Mouse (Mus musculus) forebrain, embryonic 15.5 days (tissue): ENCODE measurements at regions not wholly inside any gene's neighbourhood (a gene's known extent, or its start where the extent isn't known, plus 50 kb on each side); places are given as distances from the start of the nearest gene placed in this dataset.

ENCODE experiments used
- ATAC-seq: fragments of 200-750 bp; cut with Nextera tagmentation; replicated peaks from 2 replicates; pipeline ENCODE4 v1.8.0; 2017; ENCODE audit warnings: mild to moderate bottlenecking, moderate TSS enrichment, moderate library complexity
- H3K27ac ChIP-seq: fragments of 300-500 bp; sonication (generic); replicated peaks from 2 replicates; pipeline ENCODE4 v1.5.1; 2015; ENCODE audit warnings: mild to moderate bottlenecking, inconsistent platforms
- H3K27me3 ChIP-seq: fragments of 300-500 bp; sonication (generic); 2 replicates; pipeline ENCODE4 v1.6.1; 2015; ENCODE audit warnings: inconsistent platforms
- H3K36me3 ChIP-seq: fragments of 300-500 bp; sonication (generic); 2 replicates; pipeline ENCODE4 v1.6.1; 2015; ENCODE audit warnings: mild to moderate bottlenecking, inconsistent platforms
- H3K4me1 ChIP-seq: fragments of 300-500 bp; sonication (generic); 2 replicates; pipeline ENCODE4 v1.6.1; 2015; ENCODE audit warnings: inconsistent platforms
- H3K4me2 ChIP-seq: fragments of 300-500 bp; sonication (generic); replicated peaks from 2 replicates; pipeline ENCODE4 v1.6.1; 2015; ENCODE audit warnings: mild to moderate bottlenecking, inconsistent platforms
- H3K4me3 ChIP-seq: fragments of 300-500 bp; sonication (generic); 2 replicates; pipeline ENCODE4 v1.5.1; 2015; ENCODE audit warnings: mild to moderate bottlenecking, inconsistent platforms
- H3K9ac ChIP-seq: fragments of 300-500 bp; sonication (generic); replicated peaks from 2 replicates; pipeline ENCODE4 v1.6.1; 2015; ENCODE audit warnings: mild to moderate bottlenecking, inconsistent platforms
- H3K9me3 ChIP-seq: fragments of 300-500 bp; sonication (generic); 2 replicates; pipeline ENCODE4 v1.6.1; 2016; ENCODE audit warnings: inconsistent platforms
- WGBS: fragments of 180-500 bp; shearing (Covaris S2); methylation state at CpG from one replicate; pipeline ENCODE4 v1.1.7; 2015; ENCODE audit warnings: mixed read lengths; 5-methylcytosine and 5-hydroxymethylcytosine counted together

DNA sequence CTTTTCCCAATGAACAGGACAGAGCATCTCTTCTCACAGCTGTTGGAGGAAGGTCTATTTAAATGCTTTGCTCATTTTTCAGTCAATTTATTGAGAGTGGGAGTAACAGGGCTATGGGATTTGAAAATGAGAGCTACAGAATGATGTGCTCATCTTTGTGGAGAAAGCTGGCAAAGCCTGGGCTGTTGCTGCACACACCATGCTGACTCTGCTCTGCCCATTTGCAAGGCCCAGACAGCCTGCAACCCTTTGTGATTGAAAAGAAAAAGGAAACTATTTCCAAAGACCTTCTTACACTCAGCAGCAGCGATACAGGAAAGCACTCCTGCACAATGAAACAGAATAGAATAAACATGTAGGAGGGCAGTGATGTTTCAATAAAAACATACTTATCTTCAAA, 231.5 kb upstream of the B3gat1 start:
- no peak overlapping the region for H3K27ac ChIP-seq
- WGBS = 47% methylated on average over 1 of the region's 1 CpGs

DNA sequence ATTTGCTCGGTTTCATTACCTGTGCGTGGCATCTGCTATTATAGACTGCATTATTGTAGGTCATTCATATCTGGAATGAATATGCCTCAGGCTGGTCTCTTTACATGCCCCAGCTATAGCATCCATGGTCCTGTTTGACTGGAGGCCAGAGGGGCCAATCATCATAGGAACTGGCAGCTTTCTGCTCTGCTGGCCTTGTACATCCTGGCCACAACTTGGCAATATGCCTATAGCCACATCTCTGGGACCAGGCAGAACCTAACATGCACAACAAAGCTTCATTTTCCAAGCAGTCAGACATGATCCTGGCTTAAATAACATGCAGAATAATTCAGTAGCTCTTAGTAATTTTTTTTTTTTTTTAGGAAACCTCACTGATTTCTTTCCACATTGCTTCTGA, 227.6 kb upstream of the B3gat1 start:
- H3K4me3 ChIP-seq = no peak overlapping the region
- H3K27ac ChIP-seq = no peak overlapping the region
- no peaks in the 10 kb centered on the region for H3K9me3 ChIP-seq
- no peaks in the 10 kb centered on the region for H3K27me3 ChIP-seq
- H3K4me2 ChIP-seq = no peak overlapping the region
- WGBS = 91% methylated on average over 2 of the region's 2 CpGs
- ATAC-seq = no peak
- no peaks in the 10 kb centered on the region for H3K4me1 ChIP-seq
- no peak overlapping the region for H3K9ac ChIP-seq
- H3K36me3 ChIP-seq = no peaks in the 10 kb centered on the region

More for the DNA sequence above, 231.5 kb upstream of the B3gat1 start:
- Histone ChIP-seq H3K36me3 (no peaks in the 10 kb centered on the region), H3K4me1 (no peaks in the 10 kb centered on the region), H3K4me2 (no peak overlapping the region), H3K9me3 (no peaks in the 10 kb centered on the region), H3K9ac (no peak overlapping the region), H3K4me3 (no peak overlapping the region), H3K27me3 (no peaks in the 10 kb centered on the region)
- no peak for ATAC-seq

DNA sequence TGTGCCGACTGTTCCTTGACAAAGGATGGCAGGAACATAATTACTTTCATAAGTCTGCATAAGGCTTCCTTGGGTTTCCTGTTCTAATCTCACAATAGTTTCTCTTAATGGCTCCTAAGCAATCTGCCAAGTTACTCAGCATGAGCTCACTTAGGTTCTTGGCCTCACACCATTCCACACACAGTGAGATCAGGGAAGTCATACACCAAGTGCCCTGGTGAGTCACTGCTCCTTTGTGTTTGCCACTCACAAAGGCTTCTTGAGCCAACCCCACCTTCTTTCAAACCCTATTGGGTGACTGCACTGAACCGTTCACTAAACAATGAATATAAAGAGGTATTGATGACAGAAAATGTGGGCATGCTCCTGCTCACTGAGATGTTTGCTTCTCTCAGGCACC, 214.9 kb upstream of the B3gat1 start:
- Histone ChIP-seq H3K9ac (no peak overlapping the region), H3K4me1 (peaks cover 22% of the 10 kb centered on the region), H3K36me3 (no peaks in the 10 kb centered on the region), H3K4me2 (no peak overlapping the region), H3K4me3 (no peak overlapping the region), H3K27ac (no peak overlapping the region), H3K27me3 (no peaks in the 10 kb centered on the region), H3K9me3 (no peaks in the 10 kb centered on the region)
- WGBS = 10% methylated on average over 2 of the region's 2 CpGs
- peak; percentile 82 for ATAC-seq

DNA sequence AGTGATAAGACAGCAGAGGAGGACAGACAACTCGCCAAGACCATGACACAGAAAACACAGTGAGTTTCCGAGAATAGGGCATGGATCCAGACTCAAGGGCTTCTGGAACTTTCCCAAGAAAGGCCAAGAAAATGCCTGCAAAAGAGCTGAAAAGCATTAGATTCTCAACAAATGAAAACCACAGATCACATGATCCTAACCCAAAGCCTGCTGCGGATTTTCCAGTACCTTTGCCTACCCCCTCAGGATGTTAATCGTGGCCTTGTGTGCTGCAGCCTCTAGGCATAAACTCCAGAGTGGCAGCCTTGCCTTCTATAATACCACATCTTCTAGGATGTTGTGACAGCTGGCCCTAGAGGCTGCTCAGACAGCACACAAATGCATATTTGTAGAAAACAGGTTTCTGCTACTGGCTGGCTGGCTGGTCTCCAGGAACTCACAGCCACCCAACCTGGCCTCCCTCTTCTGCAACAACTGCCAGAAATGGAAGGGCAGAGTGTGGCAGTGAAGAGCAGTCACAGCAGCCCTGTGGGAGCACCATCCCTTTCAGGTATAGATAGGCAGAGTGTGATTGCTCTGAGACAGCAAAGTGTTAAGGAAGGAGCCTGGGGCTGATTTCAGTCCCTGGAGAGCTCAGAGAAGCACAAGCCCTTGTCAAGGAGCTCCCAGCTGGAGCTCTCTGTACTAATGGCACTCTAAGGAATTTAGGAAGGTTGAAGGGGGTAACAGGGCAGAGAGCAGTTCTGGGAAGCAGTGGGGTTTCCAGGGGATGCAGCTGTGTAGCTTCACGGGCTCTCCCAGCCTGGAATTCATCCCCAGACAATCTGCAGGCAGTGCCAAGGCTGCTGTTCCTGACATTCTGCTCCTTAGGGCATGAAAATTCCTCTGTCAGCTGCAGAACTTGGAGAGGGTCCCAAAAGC, 213.7 kb upstream of the B3gat1 start:
- Histone ChIP-seq H3K4me2 (no peak overlapping the region), H3K36me3 (no peaks in the 10 kb centered on the region), H3K9me3 (no peaks in the 10 kb centered on the region), H3K4me3 (no peak overlapping the region), H3K4me1 (peaks cover 22% of the 10 kb centered on the region), H3K27ac (peak overlapping the region; percentile 82), H3K9ac (no peak overlapping the region), H3K27me3 (no peaks in the 10 kb centered on the region)
- WGBS = 14% methylated on average over 5 of the region's 5 CpGs
- peak; percentile 83 for ATAC-seq

DNA sequence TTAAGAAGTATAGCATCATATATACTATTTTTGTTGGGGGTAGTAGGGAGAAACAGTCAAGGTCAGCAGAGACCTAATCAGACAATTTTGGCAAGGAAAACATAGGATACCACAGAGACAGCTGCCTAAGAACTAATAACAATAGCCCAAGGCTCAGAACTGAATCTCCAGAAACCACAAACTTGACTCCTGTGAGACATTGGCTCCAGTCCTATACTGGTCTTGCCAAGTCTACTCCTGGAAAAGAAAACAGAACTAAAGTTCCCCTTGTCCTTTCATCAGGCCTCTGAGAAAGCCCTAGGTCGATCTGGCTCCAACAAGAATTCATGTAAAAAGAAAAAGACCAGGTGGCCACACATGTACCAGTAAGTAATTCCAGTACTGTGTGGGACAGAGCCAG, 209.4 kb upstream of the B3gat1 start:
- no peaks in the 10 kb centered on the region for H3K27me3 ChIP-seq
- H3K36me3 ChIP-seq = no peaks in the 10 kb centered on the region
- 45% methylated on average over 1 of the region's 1 CpGs for WGBS
- no peaks in the 10 kb centered on the region for H3K9me3 ChIP-seq
- no peak for ATAC-seq
- no peak overlapping the region for H3K4me2 ChIP-seq
- H3K4me1 ChIP-seq = peaks cover 20% of the 10 kb centered on the region
- H3K9ac ChIP-seq = no peak overlapping the region
- H3K27ac ChIP-seq = no peak overlapping the region
- no peak overlapping the region for H3K4me3 ChIP-seq

DNA sequence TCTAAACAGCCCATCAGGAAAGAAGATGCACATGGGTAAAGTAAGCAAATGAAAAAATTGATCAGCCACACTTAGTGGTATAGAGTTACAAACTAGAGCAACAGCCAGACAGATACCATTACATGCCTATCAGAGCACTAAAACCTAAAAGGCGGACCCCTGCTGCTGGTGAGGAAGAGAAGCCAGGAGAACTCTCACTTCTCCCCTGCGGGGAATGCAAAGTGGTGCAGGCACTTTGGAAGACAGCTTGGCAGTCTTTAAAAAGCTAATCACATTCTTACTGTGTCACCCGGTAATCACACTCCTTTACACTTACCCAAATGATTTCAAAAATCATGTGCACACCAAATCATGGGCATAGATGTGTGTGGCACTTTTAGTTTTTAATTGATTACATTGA, 204.8 kb upstream of the B3gat1 start:
- H3K27me3 ChIP-seq = no peaks in the 10 kb centered on the region
- H3K4me3 ChIP-seq = no peak overlapping the region
- ATAC-seq = peak; percentile 48; the same call in 1 of the 2 replicates
- peaks cover 8% of the 10 kb centered on the region for H3K4me1 ChIP-seq
- H3K4me2 ChIP-seq = no peak overlapping the region
- H3K36me3 ChIP-seq = no peaks in the 10 kb centered on the region
- no peak overlapping the region for H3K9ac ChIP-seq
- H3K27ac ChIP-seq = no peak overlapping the region
- 10% methylated on average over 3 of the region's 3 CpGs for WGBS
- H3K9me3 ChIP-seq = no peaks in the 10 kb centered on the region

GRCm38 (mm10) chr9:26539042-26539441, 194.5 kb upstream of the B3gat1 start:
- Histone ChIP-seq H3K27me3 (no peaks in the 10 kb centered on the region), H3K4me2 (no peak overlapping the region), H3K4me3 (no peak overlapping the region), H3K36me3 (no peaks in the 10 kb centered on the region), H3K4me1 (no peaks in the 10 kb centered on the region), H3K9me3 (no peaks in the 10 kb centered on the region), H3K27ac (no peak overlapping the region), H3K9ac (no peak overlapping the region)
- WGBS = 94% methylated on average over 2 of the region's 2 CpGs
- ATAC-seq = no peak

- Histone ChIP-seq H3K36me3 (no peaks in the 10 kb centered on the region), H3K4me2 (no peak overlapping the region), H3K27ac (no peak overlapping the region), H3K4me1 (no peaks in the 10 kb centered on the region), H3K9ac (no peak overlapping the region), H3K4me3 (no peak overlapping the region), H3K27me3 (no peaks in the 10 kb centered on the region), H3K9me3 (no peaks in the 10 kb centered on the region)
- 73% methylated on average over 4 of the region's 4 CpGs for WGBS
- no peak for ATAC-seq
These were observed 185.1 kb upstream of the B3gat1 start for GRCm38 (mm10) chr9:26548328-26548922.

DNA sequence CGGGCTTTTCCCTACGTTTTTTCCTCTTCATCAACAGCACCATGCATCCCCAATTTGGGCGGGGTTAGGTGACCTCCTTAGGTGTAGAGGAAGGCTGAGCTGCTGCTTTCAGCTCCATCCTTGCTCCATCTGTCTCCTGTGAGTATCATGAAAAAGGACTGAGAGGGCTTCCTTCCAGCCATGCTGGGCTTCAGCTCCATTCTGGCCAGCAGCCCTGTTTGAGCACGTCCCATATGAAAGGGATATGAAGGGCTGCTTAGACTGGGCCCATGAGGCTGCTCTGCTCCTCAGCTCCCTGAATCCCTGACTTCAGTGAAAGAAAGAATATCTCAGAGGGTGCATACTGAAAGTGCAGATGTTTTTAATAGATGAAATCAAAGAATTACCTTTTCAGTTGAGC, 184.4 kb upstream of the B3gat1 start:
- 79% methylated on average over 4 of the region's 4 CpGs for WGBS
- H3K36me3 ChIP-seq = no peaks in the 10 kb centered on the region
- ATAC-seq = no peak

DNA sequence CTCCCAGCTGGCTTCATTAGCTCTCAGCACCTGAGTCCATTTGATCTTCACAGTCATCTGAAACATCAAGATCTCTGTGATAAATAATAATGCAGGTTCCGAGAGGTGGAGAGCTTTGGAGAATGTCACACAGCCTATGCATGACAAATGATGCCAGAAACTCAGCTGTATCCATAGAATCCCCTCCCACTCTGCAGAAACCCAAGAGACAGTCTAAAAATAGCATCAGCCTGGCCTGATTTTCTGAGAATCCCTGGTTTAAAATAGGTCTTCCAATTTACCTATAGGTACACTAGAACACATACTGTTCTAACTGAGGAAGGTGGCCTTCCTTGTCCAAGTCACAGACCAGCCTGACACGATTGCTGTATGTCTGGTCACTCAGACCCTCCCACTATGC, 184.0 kb upstream of the B3gat1 start:
- no peak overlapping the region for H3K27ac ChIP-seq
- no peaks in the 10 kb centered on the region for H3K4me1 ChIP-seq
- no peaks in the 10 kb centered on the region for H3K27me3 ChIP-seq
- 81% methylated on average over 2 of the region's 2 CpGs for WGBS
- H3K4me3 ChIP-seq = no peak overlapping the region
- H3K4me2 ChIP-seq = no peak overlapping the region
- no peak for ATAC-seq
- no peaks in the 10 kb centered on the region for H3K36me3 ChIP-seq
- no peak overlapping the region for H3K9ac ChIP-seq
- H3K9me3 ChIP-seq = no peaks in the 10 kb centered on the region

More for the DNA sequence above, 184.4 kb upstream of the B3gat1 start:
- Histone ChIP-seq H3K4me3 (no peak overlapping the region), H3K9me3 (no peaks in the 10 kb centered on the region), H3K4me1 (no peaks in the 10 kb centered on the region), H3K27me3 (no peaks in the 10 kb centered on the region), H3K9ac (no peak overlapping the region), H3K4me2 (no peak overlapping the region), H3K27ac (no peak overlapping the region)

- Histone ChIP-seq H3K4me1 (peaks cover 4% of the 10 kb centered on the region; the same call in 1 of the 2 replicates), H3K4me3 (no peak overlapping the region), H3K27me3 (no peaks in the 10 kb centered on the region), H3K36me3 (no peaks in the 10 kb centered on the region), H3K27ac (no peak overlapping the region), H3K4me2 (no peak overlapping the region), H3K9me3 (no peaks in the 10 kb centered on the region), H3K9ac (no peak overlapping the region)
- 45% methylated on average over 6 of the region's 6 CpGs for WGBS
- ATAC-seq = peak; percentile 41
These were observed 157.5 kb upstream of the B3gat1 start for GRCm38 (mm10) chr9:26575990-26576389.

GRCm38 (mm10) chr9:26601979-26602378, 131.5 kb upstream of the B3gat1 start:
- Histone ChIP-seq H3K36me3 (no peaks in the 10 kb centered on the region), H3K27ac (no peak overlapping the region), H3K9ac (no peak overlapping the region), H3K4me3 (no peak overlapping the region), H3K9me3 (no peaks in the 10 kb centered on the region), H3K4me1 (no peaks in the 10 kb centered on the region), H3K4me2 (no peak overlapping the region), H3K27me3 (no peaks in the 10 kb centered on the region)
- no peak for ATAC-seq
- WGBS = 91% methylated on average over 1 of the region's 1 CpGs
